Mouse (Mus musculus): ENCODE data around the gene Rhou.

Gene Rhou

DNA sequence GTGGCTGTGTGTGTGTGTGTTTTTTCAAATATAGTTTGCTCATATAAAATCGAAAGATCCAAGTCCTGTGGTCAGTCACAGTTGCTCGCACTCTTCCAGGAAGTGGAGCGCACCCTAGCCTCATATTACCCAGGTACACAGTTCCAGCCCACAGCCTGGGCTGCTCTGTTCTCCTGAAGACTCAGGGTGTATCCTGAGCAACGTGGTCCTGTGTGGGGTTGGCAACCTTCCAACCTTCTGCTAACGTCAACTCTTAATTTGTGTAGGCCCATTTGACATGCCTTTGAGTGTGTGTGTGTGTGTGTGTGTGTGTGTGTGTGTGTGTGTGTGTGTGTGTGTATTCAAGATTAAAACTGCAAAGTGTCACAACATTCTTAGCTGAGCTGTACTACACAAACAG lies 43.6 kb downstream of the Rhou start:
- no peak for DNase-seq

DNA sequence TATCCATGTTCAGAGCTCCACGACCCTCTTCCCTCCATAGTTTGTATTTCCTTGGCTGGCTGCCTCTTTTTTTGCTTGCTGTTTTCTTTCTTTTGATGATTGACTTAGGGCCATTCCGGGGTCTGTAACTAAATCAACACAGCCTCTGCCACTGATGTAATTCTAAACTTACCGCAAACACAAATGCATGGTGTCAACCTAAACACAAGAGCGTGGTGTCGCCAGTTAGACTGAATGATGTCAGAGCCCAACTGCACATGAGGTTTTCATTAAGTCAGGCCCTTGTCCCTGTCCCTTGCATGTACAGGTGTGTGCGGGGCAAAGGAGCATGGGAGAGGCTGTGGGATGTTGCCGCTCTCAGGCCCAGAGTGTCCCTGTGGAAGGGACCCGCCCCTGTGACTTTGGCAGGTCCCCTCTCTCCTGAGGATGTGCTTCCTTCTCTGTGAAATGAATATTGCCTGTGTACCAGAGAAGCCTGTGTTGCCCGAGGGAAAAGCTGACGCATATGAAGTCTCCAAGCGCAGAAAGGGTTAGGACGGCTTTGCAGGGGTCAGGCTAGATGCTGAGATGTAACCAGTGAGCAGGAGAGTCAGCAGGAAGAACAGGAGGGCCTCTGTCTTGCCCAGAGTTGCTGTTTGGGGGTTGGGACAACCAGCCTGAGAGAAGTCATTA lies 46.8 kb downstream of the Rhou start:
- no peak for DNase-seq

DNA sequence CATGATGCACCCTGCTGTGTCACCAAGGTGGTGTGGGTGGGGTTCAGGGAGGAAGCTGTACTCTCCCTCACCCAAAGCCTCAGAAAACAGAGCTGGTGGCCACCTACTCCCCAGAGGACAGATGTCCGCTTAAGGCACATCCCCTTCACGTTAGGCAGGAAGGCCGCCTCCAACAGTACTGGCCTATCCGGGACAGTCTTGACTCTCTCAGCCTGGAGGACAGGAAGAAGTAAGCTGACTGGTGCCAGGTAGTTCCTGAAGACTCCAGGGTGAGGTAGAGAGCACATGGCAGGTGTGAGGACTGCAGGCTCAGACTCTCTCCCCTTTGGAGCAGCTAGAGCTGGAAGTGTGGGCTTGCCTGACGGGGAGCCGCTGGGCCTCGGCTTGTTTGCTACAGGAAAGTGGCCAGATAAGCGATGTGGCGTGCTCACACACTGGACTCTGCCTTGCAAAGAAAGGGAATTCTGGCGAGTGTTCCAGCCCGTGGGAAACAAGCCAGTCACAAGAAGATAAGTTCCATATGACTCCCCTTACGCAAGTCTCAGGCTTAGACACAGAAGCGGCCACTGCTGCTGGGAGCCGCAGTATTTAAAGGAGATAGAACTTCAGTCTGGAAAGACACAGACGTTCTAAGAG lies 48.3 kb downstream of the Rhou start:
- no peak for DNase-seq

DNA sequence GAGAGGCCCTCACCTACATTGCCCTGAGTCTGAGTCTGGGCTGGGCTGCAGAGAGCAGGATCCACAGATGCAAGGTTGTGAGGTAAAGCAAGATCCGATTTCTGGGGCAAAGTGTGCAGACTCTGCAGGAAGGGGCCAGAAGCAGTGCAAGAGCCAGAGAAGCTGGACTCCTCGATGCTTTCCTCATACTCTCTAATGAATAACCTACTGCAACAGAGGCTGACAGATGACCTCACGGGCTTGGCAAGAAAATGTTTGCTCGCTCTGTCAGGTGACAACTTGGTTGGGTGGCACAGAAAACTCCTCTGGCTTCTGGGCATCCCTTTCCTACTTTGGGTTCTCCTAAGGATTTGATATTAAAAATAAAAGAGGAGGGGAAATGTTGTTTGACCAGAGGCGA lies 51.6 kb downstream of the Rhou start:
- no peak for DNase-seq

DNA sequence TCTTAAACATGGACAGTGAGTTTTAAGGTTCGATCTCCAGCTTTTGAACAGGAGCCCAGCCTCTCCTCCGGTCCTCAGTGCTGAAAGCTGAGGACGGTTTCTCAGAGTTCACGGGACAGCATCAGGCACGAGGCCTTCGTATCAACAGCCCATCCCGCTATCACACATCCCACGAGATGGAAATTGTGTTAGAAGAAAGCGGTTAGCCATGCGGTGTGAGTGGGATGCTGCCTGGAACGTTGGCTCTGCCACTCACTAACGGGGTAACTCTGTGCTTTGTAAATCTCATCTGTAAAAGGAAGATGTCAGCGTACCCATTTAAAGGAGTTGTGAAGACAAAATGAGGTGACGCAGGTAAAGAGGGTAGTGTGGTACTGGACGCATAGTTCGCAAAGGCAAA lies 53.4 kb downstream of the Rhou start:
- no peak for DNase-seq

DNA sequence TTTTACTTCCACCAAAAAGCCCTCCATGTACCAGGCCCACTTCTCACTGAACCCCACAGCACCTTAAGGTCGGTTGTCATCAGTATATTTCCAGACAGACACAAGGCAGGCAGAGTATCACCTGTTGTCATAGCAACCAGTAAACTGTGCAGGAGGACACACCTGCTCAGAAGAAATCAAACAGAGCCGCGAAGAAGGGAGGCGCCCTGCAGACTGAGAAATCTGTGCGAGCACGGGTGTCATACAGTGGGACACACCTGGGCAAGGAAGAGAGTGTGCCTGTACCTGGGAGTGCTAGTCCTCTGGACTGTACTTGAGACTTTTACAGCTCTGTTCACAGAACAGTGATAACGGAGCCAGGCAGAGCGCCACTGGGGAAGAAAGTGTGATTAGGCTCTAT lies 55.0 kb downstream of the Rhou start:
- DNase-seq: no peak

DNA sequence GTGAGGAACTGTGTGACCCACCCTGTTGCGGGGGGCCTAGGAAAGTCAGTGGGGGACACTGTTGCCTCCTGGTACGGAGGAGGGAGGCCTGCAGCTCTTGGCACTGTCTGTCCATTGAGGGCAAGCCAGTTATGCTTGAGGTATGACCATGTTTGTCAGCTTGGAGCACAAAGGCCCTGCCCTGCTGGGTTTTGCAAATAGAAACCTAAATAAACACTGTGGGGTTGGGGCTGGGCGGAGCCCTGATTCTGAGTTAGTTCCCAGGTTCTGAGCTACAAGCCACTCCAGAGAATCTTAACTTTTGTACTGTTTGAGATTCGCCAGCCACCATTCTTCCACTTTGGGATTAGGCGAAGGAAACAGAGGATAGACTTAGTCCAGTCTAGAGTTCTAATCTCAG lies 56.6 kb downstream of the Rhou start:
- no peak for DNase-seq

All from cerebellum, adult 9-10 months (tissue).